Mouse (Mus musculus) embryonic facial prominence, embryonic 12.5 days (tissue): ENCODE data around the gene Fbn1. TPM values are rescaled to one million over a fixed set of nuclear protein-coding genes. Genes with fewer than 3 reads are reported as not detected.

ENCODE experiments used
- ATAC-seq: fragments of 200-750 bp; cut with Nextera tagmentation; 2 replicates; pipeline ENCODE4 v1.8.0; 2017; ENCODE audit not compliant: insufficient number of reproducible peaks, insufficient read depth, low FRiP score, low TSS enrichment
- H3K27ac ChIP-seq: fragments of 300-500 bp; sonication (generic); 2 replicates; pipeline ENCODE4 v1.5.1; 2016; ENCODE audit warnings: mild to moderate bottlenecking
- H3K27me3 ChIP-seq: fragments of 300-500 bp; sonication (generic); 2 replicates; pipeline ENCODE4 v1.6.1; 2016; ENCODE audit warnings: mild to moderate bottlenecking, moderate library complexity
- H3K36me3 ChIP-seq: fragments of 300-500 bp; sonication (generic); 2 replicates; pipeline ENCODE4 v1.6.1; 2016; ENCODE audit warnings: mild to moderate bottlenecking
- H3K4me1 ChIP-seq: fragments of 300-500 bp; sonication (generic); 2 replicates; pipeline ENCODE4 v1.6.1; 2016
- H3K4me2 ChIP-seq: fragments of 300-500 bp; sonication (generic); replicated peaks from 2 replicates; pipeline ENCODE4 v1.6.1; 2016; ENCODE audit warnings: mild to moderate bottlenecking, moderate library complexity
- H3K4me3 ChIP-seq: fragments of 300-500 bp; sonication (generic); 2 replicates; pipeline ENCODE4 v1.5.1; 2016; ENCODE audit warnings: mild to moderate bottlenecking
- H3K9ac ChIP-seq: fragments of 300-500 bp; sonication (generic); 2 replicates; pipeline ENCODE4 v1.6.1; 2016; ENCODE audit warnings: mild to moderate bottlenecking, moderate library complexity
- H3K9me3 ChIP-seq: fragments of 300-500 bp; sonication (generic); 2 replicates; pipeline ENCODE4 v1.6.1; 2016; ENCODE audit warnings: mild to moderate bottlenecking, moderate library complexity
- WGBS: fragments of 180-500 bp; shearing (Covaris S2); methylation state at CpG from one replicate; pipeline ENCODE4 v1.1.7; 2016; 5-methylcytosine and 5-hydroxymethylcytosine counted together
- polyA plus RNA-seq: library from polyadenylated mRNA; unstranded; fragments of >200 nt; fragmentation: Nextera tagmentation; extraction: Ambion mirVana; gene quantifications from 2 replicates; pipeline ENCODE4 v1.2.1, GENCODE M21; 2016

Gene Fbn1
- polyA plus RNA-seq, 1 experiment from 2014 or later, result 27.1 TPM

GRCm38 (mm10) chr2:125384941-125385340 lies 122.9 kb downstream of the Fbn1 start:
- no peak overlapping the region for H3K4me2 ChIP-seq
- 53% methylated on average over 4 of the region's 4 CpGs for WGBS
- H3K27me3 ChIP-seq, result no peaks in the 10 kb centered on the region
- H3K36me3 ChIP-seq, result peaks cover 31% of the 10 kb centered on the region
- no peaks in the 10 kb centered on the region for H3K4me1 ChIP-seq
- no peak overlapping the region for H3K27ac ChIP-seq
- H3K9me3 ChIP-seq, result no peaks in the 10 kb centered on the region
- no peak overlapping the region for H3K9ac ChIP-seq
- ATAC-seq, result no peak
- H3K4me3 ChIP-seq, result no peak overlapping the region

GRCm38 (mm10) chr2:125384415-125384814 lies 123.4 kb downstream of the Fbn1 start:
- Histone ChIP-seq H3K9ac (no peak overlapping the region), H3K4me3 (no peak overlapping the region), H3K27ac (no peak overlapping the region), H3K4me2 (no peak overlapping the region), H3K36me3 (peaks cover 31% of the 10 kb centered on the region), H3K9me3 (no peaks in the 10 kb centered on the region), H3K4me1 (no peaks in the 10 kb centered on the region), H3K27me3 (no peaks in the 10 kb centered on the region)
- no peak for ATAC-seq
- WGBS, result 87% methylated on average over 6 of the region's 6 CpGs

GRCm38 (mm10) chr2:125383273-125383641 lies 124.5 kb downstream of the Fbn1 start:
- Histone ChIP-seq H3K9me3 (no peaks in the 10 kb centered on the region), H3K27me3 (no peaks in the 10 kb centered on the region), H3K4me1 (no peaks in the 10 kb centered on the region), H3K36me3 (peaks cover 30% of the 10 kb centered on the region; the same call in 1 of the 2 replicates), H3K9ac (no peak overlapping the region), H3K27ac (no peak overlapping the region), H3K4me2 (no peak overlapping the region), H3K4me3 (no peak overlapping the region)
- WGBS, result 87% methylated on average over 7 of the region's 7 CpGs
- ATAC-seq, result no peak

- Histone ChIP-seq H3K36me3 (peaks cover 31% of the 10 kb centered on the region; the same call in 1 of the 2 replicates), H3K27me3 (no peaks in the 10 kb centered on the region), H3K4me3 (no peak overlapping the region), H3K27ac (no peak overlapping the region), H3K9ac (no peak overlapping the region), H3K4me1 (no peaks in the 10 kb centered on the region), H3K9me3 (no peaks in the 10 kb centered on the region), H3K4me2 (no peak overlapping the region)
- WGBS, result 57% methylated on average over 7 of the region's 7 CpGs
- ATAC-seq, result no peak
Observed at GRCm38 (mm10) chr2:125382613-125383272, 125.0 kb downstream of the Fbn1 start.

- H3K27ac ChIP-seq, result no peak overlapping the region
- H3K9ac ChIP-seq, result no peak overlapping the region
- no peaks in the 10 kb centered on the region for H3K9me3 ChIP-seq
- 70% methylated on average over 2 of the region's 2 CpGs for WGBS
- H3K4me2 ChIP-seq, result no peak overlapping the region
- H3K36me3 ChIP-seq, result peaks cover 33% of the 10 kb centered on the region; the same call in 1 of the 2 replicates
- H3K4me1 ChIP-seq, result no peaks in the 10 kb centered on the region
- no peaks in the 10 kb centered on the region for H3K27me3 ChIP-seq
- ATAC-seq, result no peak
- H3K4me3 ChIP-seq, result no peak overlapping the region
Observed at GRCm38 (mm10) chr2:125380086-125380485, 127.7 kb downstream of the Fbn1 start.

- H3K27me3 ChIP-seq, result no peaks in the 10 kb centered on the region
- 85% methylated on average over 2 of the region's 2 CpGs for WGBS
- H3K4me2 ChIP-seq, result no peak overlapping the region
- no peak overlapping the region for H3K27ac ChIP-seq
- ATAC-seq, result no peak
- no peak overlapping the region for H3K9ac ChIP-seq
- peaks cover 36% of the 10 kb centered on the region; the same call in 1 of the 2 replicates for H3K36me3 ChIP-seq
- no peak overlapping the region for H3K4me3 ChIP-seq
- no peaks in the 10 kb centered on the region for H3K9me3 ChIP-seq
- H3K4me1 ChIP-seq, result no peaks in the 10 kb centered on the region
Observed at GRCm38 (mm10) chr2:125379206-125379605, 128.6 kb downstream of the Fbn1 start.

- H3K9me3 ChIP-seq, result no peaks in the 10 kb centered on the region
- no peaks in the 10 kb centered on the region for H3K27me3 ChIP-seq
- peaks cover 34% of the 10 kb centered on the region; the same call in 1 of the 2 replicates for H3K36me3 ChIP-seq
- H3K4me3 ChIP-seq, result no peak overlapping the region
- H3K9ac ChIP-seq, result no peak overlapping the region
- 32% methylated on average over 5 of the region's 5 CpGs for WGBS
- no peak overlapping the region for H3K4me2 ChIP-seq
- no peak overlapping the region for H3K27ac ChIP-seq
- ATAC-seq, result no peak
- no peaks in the 10 kb centered on the region for H3K4me1 ChIP-seq
Observed at GRCm38 (mm10) chr2:125375926-125376325, 131.9 kb downstream of the Fbn1 start.

GRCm38 (mm10) chr2:125375301-125375700 lies 132.5 kb downstream of the Fbn1 start:
- H3K9me3 ChIP-seq, result no peaks in the 10 kb centered on the region
- H3K27me3 ChIP-seq, result no peaks in the 10 kb centered on the region
- no peak overlapping the region for H3K4me2 ChIP-seq
- no peak overlapping the region for H3K27ac ChIP-seq
- no peak overlapping the region for H3K4me3 ChIP-seq
- H3K9ac ChIP-seq, result no peak overlapping the region
- 66% methylated on average over 10 of the region's 10 CpGs for WGBS
- no peaks in the 10 kb centered on the region for H3K4me1 ChIP-seq
- ATAC-seq, result no peak
- peaks cover 36% of the 10 kb centered on the region for H3K36me3 ChIP-seq

- Histone ChIP-seq H3K4me3 (no peak overlapping the region), H3K27me3 (no peaks in the 10 kb centered on the region), H3K9me3 (no peaks in the 10 kb centered on the region), H3K27ac (no peak overlapping the region), H3K4me2 (no peak overlapping the region), H3K4me1 (no peaks in the 10 kb centered on the region), H3K9ac (no peak overlapping the region), H3K36me3 (peaks cover 67% of the 10 kb centered on the region)
- ATAC-seq, result no peak
- 92% methylated on average over 8 of the region's 8 CpGs for WGBS
Observed at GRCm38 (mm10) chr2:125369666-125370065, 138.1 kb downstream of the Fbn1 start.

- Histone ChIP-seq H3K4me3 (no peak overlapping the region), H3K27ac (no peak overlapping the region), H3K4me2 (no peak overlapping the region), H3K9ac (no peak overlapping the region), H3K36me3 (peaks cover 60% of the 10 kb centered on the region), H3K4me1 (no peaks in the 10 kb centered on the region), H3K9me3 (no peaks in the 10 kb centered on the region), H3K27me3 (no peaks in the 10 kb centered on the region)
- no peak for ATAC-seq
- 81% methylated on average over 4 of the region's 4 CpGs for WGBS
Observed at GRCm38 (mm10) chr2:125368616-125369015, 139.2 kb downstream of the Fbn1 start.

- Histone ChIP-seq H3K4me1 (no peaks in the 10 kb centered on the region), H3K9me3 (no peaks in the 10 kb centered on the region), H3K4me3 (no peak overlapping the region), H3K27ac (no peak overlapping the region), H3K36me3 (peaks cover 66% of the 10 kb centered on the region), H3K4me2 (no peak overlapping the region), H3K27me3 (no peaks in the 10 kb centered on the region), H3K9ac (no peak overlapping the region)
- WGBS, result 88% methylated on average over 4 of the region's 4 CpGs
- ATAC-seq, result no peak
Observed at GRCm38 (mm10) chr2:125361661-125362060, 146.1 kb downstream of the Fbn1 start.

GRCm38 (mm10) chr2:125356486-125356885 lies 151.3 kb downstream of the Fbn1 start:
- Histone ChIP-seq H3K27me3 (no peaks in the 10 kb centered on the region), H3K4me3 (no peak overlapping the region), H3K9ac (no peak overlapping the region), H3K9me3 (no peaks in the 10 kb centered on the region), H3K4me2 (no peak overlapping the region), H3K4me1 (no peaks in the 10 kb centered on the region), H3K36me3 (peaks cover 36% of the 10 kb centered on the region), H3K27ac (no peak overlapping the region)
- no peak for ATAC-seq
- WGBS, result 65% methylated on average over 3 of the region's 3 CpGs
